Mouse (Mus musculus): Measurements from ENCODE around the gene Med26. TPM values are rescaled to one million over a fixed set of nuclear protein-coding genes. Genes with fewer than 3 reads are reported as not detected.

Med26 gene
- polyA plus RNA-seq, 1 experiment from 2014 or later, result 12.7 TPM

DNA sequence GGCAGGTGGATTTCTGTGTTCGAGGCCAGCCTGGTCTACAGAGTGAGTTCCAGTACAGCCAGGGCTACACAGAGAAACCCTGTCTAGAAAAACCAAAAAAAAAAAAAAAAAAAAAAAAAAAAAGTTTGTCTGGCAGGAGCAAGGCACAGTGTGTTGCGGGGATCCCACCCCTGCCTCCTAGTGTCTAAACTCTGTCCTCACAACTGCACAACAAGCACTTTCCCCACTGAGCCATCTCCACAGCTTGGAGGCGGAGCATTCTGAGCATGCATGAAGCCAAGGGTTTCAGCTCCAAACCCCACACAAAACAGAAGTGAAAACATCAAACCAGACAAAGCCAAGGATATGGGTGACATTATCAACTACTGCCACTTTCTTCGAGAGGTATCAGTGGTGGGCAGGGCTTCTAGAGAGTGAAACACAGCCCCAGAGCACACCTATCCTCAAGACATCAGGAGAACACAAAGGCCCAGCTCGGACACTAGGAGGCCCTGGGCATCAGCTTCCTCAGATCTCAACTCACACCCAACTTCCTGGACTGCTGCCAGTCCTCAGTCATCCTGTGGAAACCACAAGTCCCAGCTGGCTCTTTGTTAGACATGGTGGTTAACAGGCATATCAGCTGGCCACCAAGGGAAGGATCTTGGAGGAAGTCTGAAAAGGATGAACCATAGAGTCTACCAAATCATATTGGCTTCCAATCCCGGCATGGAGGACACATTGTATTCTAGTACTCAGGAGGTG lies 62.4 kb downstream of the Med26 start:
- no peak overlapping the region for H3K4me3 ChIP-seq (ENCODE audit: low read length)
- peaks cover 30% of the 10 kb centered on the region for H3K36me3 ChIP-seq (ENCODE audit: control insufficient read depth, insufficient read depth)
- no peak overlapping the region for H3K9ac ChIP-seq (ENCODE audit: low read length)
- no peaks in the 10 kb centered on the region for H3K9me3 ChIP-seq (replicated peaks; ENCODE audit: control insufficient read depth, low read length)
- H3K27me3 ChIP-seq (ENCODE audit: control insufficient read depth, insufficient read depth, low read length), result no peaks in the 10 kb centered on the region
- H3K4me2 ChIP-seq (ENCODE audit: low read depth, low read length), result no peak overlapping the region
- no peaks in the 10 kb centered on the region for H3K4me1 ChIP-seq (ENCODE audit: control insufficient read depth, insufficient read depth, low read length)
- 75% methylated on average over 6 of the region's 6 CpGs for WGBS
- ATAC-seq (replicated peaks; ENCODE audit: extremely low read depth, insufficient read depth, low FRiP score), result no peak
- no peak overlapping the region for H3K27ac ChIP-seq (ENCODE audit: low read length)

DNA sequence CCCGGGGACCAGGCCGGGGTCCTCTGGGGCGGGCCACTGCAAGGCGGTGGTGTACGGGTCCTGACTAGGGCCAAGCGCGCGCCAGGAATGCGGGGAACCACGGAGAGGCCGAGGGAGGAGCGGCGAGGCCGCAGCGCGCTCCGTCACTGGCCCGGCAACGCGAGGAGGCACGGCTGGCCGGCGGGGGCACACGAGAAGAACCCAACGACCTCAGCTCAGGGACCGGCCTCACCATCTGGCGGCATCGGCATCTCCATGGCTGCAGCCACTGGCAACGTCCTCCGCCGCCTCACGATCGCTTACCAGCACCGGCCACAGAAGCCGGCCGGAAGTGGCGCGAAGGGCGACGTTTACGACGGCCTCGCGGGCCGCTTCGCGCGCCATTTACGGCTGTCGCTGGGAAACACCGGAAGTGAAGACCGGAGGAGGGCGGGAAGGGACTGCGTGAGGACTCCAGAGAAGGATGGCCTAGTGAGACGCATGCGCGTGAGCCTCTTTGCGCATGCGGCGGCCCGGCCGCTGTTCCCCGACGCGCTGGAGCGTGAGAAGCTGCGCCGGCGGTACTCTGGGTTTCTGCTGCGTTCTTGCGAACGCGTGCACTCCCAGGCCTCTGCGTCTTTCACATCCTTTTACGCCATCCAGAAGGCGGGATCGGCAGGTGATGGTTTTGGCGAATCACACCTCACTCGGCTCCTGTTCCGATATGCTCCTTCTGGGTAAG lies 73.1 kb downstream of the Med26 start, which contains the start of gene Cherp:
Cherp (minus strand) TSS at position 401 of the 721 bp plus-strand sequence.
- Histone ChIP-seq H3K9me3 (replicated peaks; ENCODE audit: control insufficient read depth, low read length) (0 out of 2 replicates have a peak, but pooled peaks cover 3% of the 10 kb centered on the region), H3K4me3 (ENCODE audit: low read length) (peak within 1 kb of the TSS; percentile 94), H3K27ac (ENCODE audit: low read length) (peak within 1 kb of the TSS; percentile 89), H3K9ac (ENCODE audit: low read length) (peak within 1 kb of the TSS; percentile 93), H3K36me3 (ENCODE audit: control insufficient read depth, insufficient read depth) (peaks cover 27% of the 10 kb centered on the region), H3K4me2 (ENCODE audit: low read depth, low read length) (peak within 1 kb of the TSS; percentile 96), H3K4me1 (ENCODE audit: control insufficient read depth, insufficient read depth, low read length) (peaks cover 18% of the 10 kb centered on the region), H3K27me3 (ENCODE audit: control insufficient read depth, insufficient read depth, low read length) (no peaks in the 10 kb centered on the region)
- ATAC-seq (replicated peaks; ENCODE audit: extremely low read depth, insufficient read depth, low FRiP score), result peak; percentile 96
- WGBS, result under 1% methylated on average over 80 of the region's 80 CpGs

- Histone ChIP-seq H3K36me3 (ENCODE audit: control insufficient read depth, insufficient read depth) (peaks cover 60% of the 10 kb centered on the region), H3K27me3 (ENCODE audit: control insufficient read depth, insufficient read depth, low read length) (no peaks in the 10 kb centered on the region), H3K4me3 (ENCODE audit: low read length) (no peak overlapping the region), H3K4me2 (ENCODE audit: low read depth, low read length) (no peak overlapping the region), H3K9me3 (replicated peaks; ENCODE audit: control insufficient read depth, low read length) (no peaks in the 10 kb centered on the region), H3K9ac (ENCODE audit: low read length) (no peak overlapping the region), H3K4me1 (ENCODE audit: control insufficient read depth, insufficient read depth, low read length) (peaks cover 11% of the 10 kb centered on the region), H3K27ac (ENCODE audit: low read length) (no peak overlapping the region)
- no peak for ATAC-seq (replicated peaks; ENCODE audit: extremely low read depth, insufficient read depth, low FRiP score)
- WGBS, result 81% methylated on average over 7 of the region's 7 CpGs
These were observed 77.4 kb downstream of the Med26 start for GRCm38 (mm10) chr8:72470684-72471083.

GRCm38 (mm10) chr8:72469984-72470383 lies 78.1 kb downstream of the Med26 start:
- no peak overlapping the region for H3K9ac ChIP-seq (ENCODE audit: low read length)
- WGBS, result 87% methylated on average over 8 of the region's 8 CpGs
- H3K27me3 ChIP-seq (ENCODE audit: control insufficient read depth, insufficient read depth, low read length), result no peaks in the 10 kb centered on the region
- no peak overlapping the region for H3K4me3 ChIP-seq (ENCODE audit: low read length)
- no peaks in the 10 kb centered on the region for H3K9me3 ChIP-seq (replicated peaks; ENCODE audit: control insufficient read depth, low read length)
- peaks cover 66% of the 10 kb centered on the region for H3K36me3 ChIP-seq (ENCODE audit: control insufficient read depth, insufficient read depth)
- H3K4me2 ChIP-seq (ENCODE audit: low read depth, low read length), result no peak overlapping the region
- H3K27ac ChIP-seq (ENCODE audit: low read length), result no peak overlapping the region
- ATAC-seq (replicated peaks; ENCODE audit: extremely low read depth, insufficient read depth, low FRiP score), result no peak
- peaks cover 10% of the 10 kb centered on the region for H3K4me1 ChIP-seq (ENCODE audit: control insufficient read depth, insufficient read depth, low read length)

GRCm38 (mm10) chr8:72469243-72469642 lies 78.8 kb downstream of the Med26 start:
- ATAC-seq (replicated peaks; ENCODE audit: extremely low read depth, insufficient read depth, low FRiP score), result no peak
- WGBS, result 92% methylated on average over 2 of the region's 2 CpGs

DNA sequence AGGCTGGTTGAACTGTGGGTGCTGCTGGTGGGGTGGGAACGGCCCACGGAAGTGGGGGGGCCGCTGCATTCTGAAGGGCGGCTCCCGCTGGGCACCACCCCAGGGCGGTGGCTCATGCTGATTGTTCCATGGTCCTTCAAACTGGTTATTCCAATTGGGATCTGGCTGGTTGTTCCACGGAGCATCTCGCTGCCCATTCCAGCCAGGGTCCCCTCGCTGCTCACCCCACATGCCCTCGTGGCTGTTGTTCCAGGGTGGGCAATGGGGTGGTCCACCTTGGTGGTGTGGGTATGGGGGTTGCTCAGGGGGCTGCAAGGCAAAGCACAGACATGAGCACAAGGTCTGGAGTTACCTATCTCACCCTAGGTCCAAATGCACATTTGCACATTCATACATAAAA lies 83.9 kb downstream of the Med26 start:
- Histone ChIP-seq H3K27ac (ENCODE audit: low read length) (no peak overlapping the region), H3K9ac (ENCODE audit: low read length) (no peak overlapping the region), H3K9me3 (replicated peaks; ENCODE audit: control insufficient read depth, low read length) (no peaks in the 10 kb centered on the region), H3K4me1 (ENCODE audit: control insufficient read depth, insufficient read depth, low read length) (no peaks in the 10 kb centered on the region), H3K27me3 (ENCODE audit: control insufficient read depth, insufficient read depth, low read length) (no peaks in the 10 kb centered on the region), H3K4me3 (ENCODE audit: low read length) (no peak overlapping the region), H3K4me2 (ENCODE audit: low read depth, low read length) (no peak overlapping the region), H3K36me3 (ENCODE audit: control insufficient read depth, insufficient read depth) (peaks cover 90% of the 10 kb centered on the region)
- WGBS, result 97% methylated on average over 10 of the region's 10 CpGs
- ATAC-seq (replicated peaks; ENCODE audit: extremely low read depth, insufficient read depth, low FRiP score), result no peak

More at GRCm38 (mm10) chr8:72469243-72469642, 78.8 kb downstream of the Med26 start:
- H3K4me1 ChIP-seq (ENCODE audit: control insufficient read depth, insufficient read depth, low read length), result peaks cover 8% of the 10 kb centered on the region
- no peaks in the 10 kb centered on the region for H3K9me3 ChIP-seq (replicated peaks; ENCODE audit: control insufficient read depth, low read length)
- no peaks in the 10 kb centered on the region for H3K27me3 ChIP-seq (ENCODE audit: control insufficient read depth, insufficient read depth, low read length)
- H3K36me3 ChIP-seq (ENCODE audit: control insufficient read depth, insufficient read depth), result peaks cover 71% of the 10 kb centered on the region
- no peak overlapping the region for H3K4me2 ChIP-seq (ENCODE audit: low read depth, low read length)
- no peak overlapping the region for H3K4me3 ChIP-seq (ENCODE audit: low read length)
- H3K27ac ChIP-seq (ENCODE audit: low read length), result no peak overlapping the region
- H3K9ac ChIP-seq (ENCODE audit: low read length), result no peak overlapping the region

DNA sequence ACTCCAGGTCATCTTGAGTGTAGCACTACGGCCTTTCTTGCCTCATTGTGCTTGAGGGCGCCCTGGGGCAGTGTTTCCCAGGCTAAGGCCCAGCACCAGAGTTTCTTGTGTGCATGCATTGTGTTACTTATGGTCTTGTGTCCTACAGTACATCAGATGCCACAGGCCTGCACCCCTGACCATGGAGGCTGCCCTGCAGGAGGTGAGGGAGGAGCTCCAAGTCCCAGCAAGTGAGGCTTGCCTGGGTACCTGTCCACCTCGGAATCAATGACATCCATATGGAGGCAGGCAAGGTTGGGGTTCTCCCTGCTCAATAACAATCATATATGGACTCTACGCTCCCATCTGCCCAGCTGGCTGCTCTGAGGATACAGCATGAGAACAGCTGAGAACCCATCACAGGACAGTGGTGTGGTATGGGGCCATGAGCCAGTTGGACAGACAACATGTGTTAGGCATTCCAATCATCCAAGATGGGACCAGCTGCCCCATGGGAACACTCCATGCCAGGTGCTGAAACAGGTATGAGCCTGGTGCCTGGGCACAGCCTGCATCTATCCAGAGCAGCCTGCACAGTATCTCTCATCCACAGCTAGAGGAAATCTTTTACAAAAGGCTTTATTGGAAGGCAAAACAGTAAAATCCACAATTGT lies 88.1 kb downstream of the Med26 start:
- no peak overlapping the region for H3K4me2 ChIP-seq (ENCODE audit: low read depth, low read length)
- no peak overlapping the region for H3K9ac ChIP-seq (ENCODE audit: low read length)
- H3K27me3 ChIP-seq (ENCODE audit: control insufficient read depth, insufficient read depth, low read length), result no peaks in the 10 kb centered on the region
- H3K4me3 ChIP-seq (ENCODE audit: low read length), result no peak overlapping the region
- no peak overlapping the region for H3K27ac ChIP-seq (ENCODE audit: low read length)
- no peak for ATAC-seq (replicated peaks; ENCODE audit: extremely low read depth, insufficient read depth, low FRiP score)
- H3K36me3 ChIP-seq (ENCODE audit: control insufficient read depth, insufficient read depth), result peaks cover 60% of the 10 kb centered on the region
- H3K4me1 ChIP-seq (ENCODE audit: control insufficient read depth, insufficient read depth, low read length), result no peaks in the 10 kb centered on the region
- WGBS, result 93% methylated on average over 4 of the region's 4 CpGs
- H3K9me3 ChIP-seq (replicated peaks; ENCODE audit: control insufficient read depth, low read length), result no peaks in the 10 kb centered on the region

DNA sequence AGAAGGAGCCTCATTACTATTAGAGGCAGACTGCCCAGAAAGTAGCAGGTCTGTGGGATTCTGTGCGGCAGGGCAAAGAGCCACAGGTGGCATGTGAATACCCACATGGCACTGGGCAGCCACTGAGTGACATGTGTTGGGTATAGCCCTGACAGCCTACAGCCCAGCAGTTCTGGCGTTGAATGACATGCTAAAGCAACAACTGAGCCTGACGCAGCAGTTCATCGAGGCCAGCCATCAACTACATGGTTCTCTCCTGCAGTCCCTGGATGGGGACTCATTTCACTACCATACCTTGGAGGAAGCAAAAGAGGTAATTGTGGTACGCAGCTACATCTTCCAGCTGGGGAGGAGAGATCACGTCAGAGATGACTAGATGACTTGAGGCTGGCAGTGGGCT lies 89.6 kb downstream of the Med26 start:
- no peak overlapping the region for H3K9ac ChIP-seq (ENCODE audit: low read length)
- H3K9me3 ChIP-seq (replicated peaks; ENCODE audit: control insufficient read depth, low read length), result peaks cover 5% of the 10 kb centered on the region; the same call in 1 of the 2 replicates
- WGBS, result 85% methylated on average over 6 of the region's 6 CpGs
- H3K4me3 ChIP-seq (ENCODE audit: low read length), result no peak overlapping the region
- peaks cover 57% of the 10 kb centered on the region for H3K36me3 ChIP-seq (ENCODE audit: control insufficient read depth, insufficient read depth)
- no peaks in the 10 kb centered on the region for H3K4me1 ChIP-seq (ENCODE audit: control insufficient read depth, insufficient read depth, low read length)
- H3K4me2 ChIP-seq (ENCODE audit: low read depth, low read length), result no peak overlapping the region
- no peak overlapping the region for H3K27ac ChIP-seq (ENCODE audit: low read length)
- no peaks in the 10 kb centered on the region for H3K27me3 ChIP-seq (ENCODE audit: control insufficient read depth, insufficient read depth, low read length)
- no peak for ATAC-seq (replicated peaks; ENCODE audit: extremely low read depth, insufficient read depth, low FRiP score)

GRCm38 (mm10) chr8:72457806-72458205 lies 90.3 kb downstream of the Med26 start:
- Histone ChIP-seq H3K27ac (ENCODE audit: low read length) (no peak overlapping the region), H3K27me3 (ENCODE audit: control insufficient read depth, insufficient read depth, low read length) (no peaks in the 10 kb centered on the region), H3K4me1 (ENCODE audit: control insufficient read depth, insufficient read depth, low read length) (no peaks in the 10 kb centered on the region), H3K36me3 (ENCODE audit: control insufficient read depth, insufficient read depth) (peaks cover 55% of the 10 kb centered on the region), H3K4me3 (ENCODE audit: low read length) (no peak overlapping the region), H3K9me3 (replicated peaks; ENCODE audit: control insufficient read depth, low read length) (peaks cover 5% of the 10 kb centered on the region; the same call in 1 of the 2 replicates), H3K9ac (ENCODE audit: low read length) (no peak overlapping the region), H3K4me2 (ENCODE audit: low read depth, low read length) (no peak overlapping the region)
- 81% methylated on average over 3 of the region's 3 CpGs for WGBS
- ATAC-seq (replicated peaks; ENCODE audit: extremely low read depth, insufficient read depth, low FRiP score), result no peak
